Mouse (Mus musculus): ENCODE results near the gene Stkld1. TPM values are rescaled to one million over a fixed set of nuclear protein-coding genes. Genes with fewer than 3 reads are reported as not detected.

The Stkld1 gene
- polyA plus RNA-seq, 1 experiment from 2014 or later, result not detected

- Histone ChIP-seq H3K4me1 (replicated peaks; ENCODE audit: control insufficient read depth, insufficient read depth, low read length) (no peaks in the 10 kb centered on the region), H3K27ac (ENCODE audit: low read depth, low read length) (no peak overlapping the region), H3K27me3 (ENCODE audit: control insufficient read depth, insufficient read depth, low read length) (no peaks in the 10 kb centered on the region), H3K4me3 (ENCODE audit: low read depth, low read length) (no peak overlapping the region), H3K9me3 (ENCODE audit: control insufficient read depth, low read length) (no peaks in the 10 kb centered on the region), H3K4me2 (replicated peaks; ENCODE audit: low read depth, low read length) (no peak overlapping the region), H3K36me3 (ENCODE audit: control insufficient read depth, insufficient read depth, low read length) (no peaks in the 10 kb centered on the region), H3K9ac (ENCODE audit: low read depth, low read length) (no peak overlapping the region)
- DNase-seq (ENCODE audit: low spot score) (no peak), ATAC-seq (ENCODE audit: low FRiP score) (no peak)
- 93% methylated on average over 6 of the region's 7 CpGs for WGBS
These were observed 64.1 kb downstream of the Stkld1 start for GRCm38 (mm10) chr2:26997993-26998392.

Other genes starting within 250 kb of the Stkld1 start
- not detected in 2 replicates for gene Abo, start 69.1 kb upstream of the Stkld1 start, polyA plus RNA-seq (2014; fragmentation: Nextera tagmentation; extraction: Ambion mirVana)
- gene Surf6, start 31.2 kb upstream of the Stkld1 start, polyA plus RNA-seq (2014; fragmentation: Nextera tagmentation; extraction: Ambion mirVana), result 16.7 and 18.4 TPM in 2 replicates
- 77.3 and 88.9 TPM in 2 replicates for gene Med22, start 23.4 kb upstream of the Stkld1 start, polyA plus RNA-seq (2014; fragmentation: Nextera tagmentation; extraction: Ambion mirVana)
- 627 and 628 TPM in 2 replicates for gene Rpl7a, start 23.3 kb upstream of the Stkld1 start, polyA plus RNA-seq (2014; fragmentation: Nextera tagmentation; extraction: Ambion mirVana)
- gene Surf2, start 17.7 kb upstream of the Stkld1 start, polyA plus RNA-seq (2014; fragmentation: Nextera tagmentation; extraction: Ambion mirVana), result 44.6 and 50.7 TPM in 2 replicates
- 52.9 and 53.9 TPM in 2 replicates for gene Surf1, start 17.5 kb upstream of the Stkld1 start, polyA plus RNA-seq (2014; fragmentation: Nextera tagmentation; extraction: Ambion mirVana)
- 140 and 143 TPM in 2 replicates for gene Surf4, start 119 bp upstream of the Stkld1 start, polyA plus RNA-seq (2014; fragmentation: Nextera tagmentation; extraction: Ambion mirVana)
- gene Rexo4, start 30.3 kb downstream of the Stkld1 start, polyA plus RNA-seq (2014; fragmentation: Nextera tagmentation; extraction: Ambion mirVana), result 48.5 and 50.5 TPM in 2 replicates
- not detected in 2 replicates for gene Adamts13, start 39.4 kb downstream of the Stkld1 start, polyA plus RNA-seq (2014; fragmentation: Nextera tagmentation; extraction: Ambion mirVana)
- gene Cacfd1, start 75.9 kb downstream of the Stkld1 start, polyA plus RNA-seq (2014; fragmentation: Nextera tagmentation; extraction: Ambion mirVana), result 91.7 and 98.9 TPM in 2 replicates
- gene Slc2a6, start 94.0 kb downstream of the Stkld1 start, polyA plus RNA-seq (2014; fragmentation: Nextera tagmentation; extraction: Ambion mirVana), result 1.1 and 2.3 TPM in 2 replicates
- 1.9 and 3.6 TPM in 2 replicates for gene Mymk, start 138.1 kb downstream of the Stkld1 start, polyA plus RNA-seq (2014; fragmentation: Nextera tagmentation; extraction: Ambion mirVana)
- gene Adamtsl2, start 145.3 kb downstream of the Stkld1 start, polyA plus RNA-seq (2014; fragmentation: Nextera tagmentation; extraction: Ambion mirVana), result 5.6 and 6.2 TPM in 2 replicates
- gene Fam163b, start 208.4 kb downstream of the Stkld1 start, polyA plus RNA-seq (2014; fragmentation: Nextera tagmentation; extraction: Ambion mirVana), result 0.23 and 0.43 TPM in 2 replicates
- gene Dbh, start 231.2 kb downstream of the Stkld1 start, polyA plus RNA-seq (2014; fragmentation: Nextera tagmentation; extraction: Ambion mirVana), result 2.4 and 2.6 TPM in 2 replicates